Mouse (Mus musculus) liver, embryonic 14.5 days (tissue): ENCODE results near the gene Dclk2. TPM values are rescaled to one million over a fixed set of nuclear protein-coding genes. Genes with fewer than 3 reads are reported as not detected.

ENCODE experiments used
- ATAC-seq: fragments of 200-750 bp; cut with Nextera tagmentation; 2 replicates; pipeline ENCODE4 v1.8.0; 2017; ENCODE audit warnings: moderate number of reproducible peaks, mild to moderate bottlenecking, moderate library complexity; ENCODE audit not compliant: insufficient read depth
- DNase-seq, 3 experiments: peaks; one replicate each; pipeline ENCODE4 v3.0.0-alpha.2; 2012 to 2013; ENCODE audit warnings: low read depth in 3 of 3, low spot score in 3 of 3
- H3K27ac ChIP-seq: fragments of 300-500 bp; sonication (generic); 2 replicates; pipeline ENCODE4 v1.5.1; 2014; ENCODE audit warnings: moderate library complexity, mild to moderate bottlenecking, control low read depth, inconsistent platforms
- H3K27me3 ChIP-seq: fragments of 300-500 bp; sonication (generic); 2 replicates; pipeline ENCODE4 v1.6.1; 2014; ENCODE audit warnings: mild to moderate bottlenecking, low read length, moderate library complexity; ENCODE audit not compliant: control insufficient read depth, insufficient read depth
- H3K36me3 ChIP-seq: fragments of 300-500 bp; sonication (generic); replicated peaks from 2 replicates; pipeline ENCODE4 v1.6.1; 2014; ENCODE audit warnings: low read depth; ENCODE audit not compliant: control insufficient read depth, insufficient read depth
- H3K4me1 ChIP-seq, 2 experiments: fragments of 200-500 bp in 1 of 2; fragments of 300-500 bp in 1 of 2; sonication (generic) in 1 of 2; replicated peaks; 2 replicates each; pipeline ENCODE4 v1.6.1; 2012 to 2014; ENCODE audit warnings: antibody characterized with exemption in 1 of 2, inconsistent platforms in 1 of 2, low read length in 1 of 2; ENCODE audit not compliant: control insufficient read depth in 2 of 2, insufficient read depth in 2 of 2
- H3K4me2 ChIP-seq: fragments of 300-500 bp; sonication (generic); 2 replicates; pipeline ENCODE4 v1.6.1; 2014; ENCODE audit warnings: low read depth, mild to moderate bottlenecking, control low read depth, moderate library complexity
- H3K4me3 ChIP-seq, 2 experiments: fragments of 200-500 bp in 1 of 2; fragments of 300-500 bp in 1 of 2; sonication (generic) in 1 of 2; 2 replicates each; pipeline ENCODE4 v1.5.1; 2012 to 2014; ENCODE audit warnings: low read depth in 2 of 2, low read length in 2 of 2, mild to moderate bottlenecking in 2 of 2, control low read depth in 1 of 2, inconsistent platforms in 1 of 2, moderate library complexity in 1 of 2; ENCODE audit not compliant: insufficient read depth in 1 of 2
- H3K9ac ChIP-seq: fragments of 300-500 bp; sonication (generic); replicated peaks from 2 replicates; pipeline ENCODE4 v1.6.1; 2014; ENCODE audit warnings: mild to moderate bottlenecking, control low read depth, moderate library complexity
- H3K9me3 ChIP-seq: fragments of 300-500 bp; sonication (generic); 2 replicates; pipeline ENCODE4 v1.6.1; 2016; ENCODE audit warnings: low read length, mixed read lengths; ENCODE audit not compliant: control insufficient read depth
- CTCF ChIP-seq: IDR thresholded peaks from 2 replicates; pipeline ENCODE4 v1.5.1; 2016; ENCODE audit warnings: antibody characterized with exemption, low read depth, control low read depth
- EP300 ChIP-seq: IDR thresholded peaks from 2 replicates; pipeline ENCODE4 v1.6.1; 2016; ENCODE audit warnings: antibody characterized with exemption, low read depth
- WGBS: fragments of 180-500 bp; shearing (Covaris S2); extraction: QIAGEN DNeasy Blood & Tissue Kit; methylation state at CpG from one replicate; pipeline ENCODE4 v1.1.7; 2014; ENCODE audit not compliant: insufficient replicate concordance; 5-methylcytosine and 5-hydroxymethylcytosine counted together
- polyA plus RNA-seq, 2 experiments: library from polyadenylated mRNA; depleted of rRNA in 1 of 2; stranded (reverse) in 1 of 2; unstranded in 1 of 2; fragments of >200 nt; fragmentation: Nextera tagmentation in 1 of 2; extraction: Ambion mirVana in 1 of 2; gene quantifications; 2 replicates each; pipeline versions ENCODE4 v1.2.1 to v1.2.3; 2012 to 2014

Gene Dclk2
- polyA plus RNA-seq, 2 experiments: 8.7 to 12.8 TPM

DNA sequence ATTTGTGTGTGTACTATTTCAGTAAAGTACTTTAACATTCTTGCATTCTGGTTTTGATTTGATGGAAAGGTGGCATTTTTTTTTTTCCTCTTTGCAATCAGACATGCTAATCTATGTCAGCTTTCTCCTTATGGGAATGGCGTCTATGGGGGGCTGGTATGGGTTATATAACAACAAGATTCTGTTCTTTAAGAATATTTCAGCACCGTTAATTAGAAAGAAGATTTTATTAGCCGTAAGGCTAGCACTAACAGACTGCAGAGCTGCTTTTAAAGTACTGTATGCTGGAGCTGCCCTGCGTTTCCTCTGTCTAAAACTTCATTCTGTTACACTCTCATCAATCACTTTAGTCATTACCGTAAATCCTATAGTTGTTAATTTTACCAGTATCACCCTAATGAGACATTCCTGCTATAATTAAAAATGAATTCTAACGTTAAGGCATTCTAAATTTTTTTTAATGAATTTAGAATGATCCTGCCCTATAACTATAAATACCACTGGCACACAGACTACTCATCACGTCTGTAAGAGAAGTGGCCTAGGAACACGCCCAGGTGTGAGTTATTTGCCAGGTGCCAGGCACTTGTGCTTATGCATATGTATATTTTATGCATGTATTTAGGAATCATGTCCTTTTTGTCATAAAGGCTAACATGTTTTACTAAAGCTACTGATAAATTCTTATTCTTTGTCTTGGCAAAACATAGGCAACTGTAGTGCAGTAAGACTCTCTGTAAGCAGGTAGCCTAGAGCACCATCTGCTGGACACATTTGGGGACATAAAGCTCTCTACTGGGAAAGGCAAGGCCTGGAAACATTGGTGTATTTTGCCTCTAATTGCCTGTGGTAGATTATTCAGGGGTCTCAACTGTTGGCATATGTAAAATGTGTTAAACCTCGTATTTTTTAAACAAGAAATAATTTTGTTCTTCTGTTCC, 159.3 kb downstream of the Dclk2 start:
- 60% methylated on average over 9 of the region's 9 CpGs for WGBS
- TF ChIP-seq CTCF: peak; percentile 62
- no peak for TF ChIP-seq EP300
- Histone ChIP-seq H3K27me3 (no peaks in the 10 kb centered on the region), H3K36me3 (no peaks in the 10 kb centered on the region), H3K9me3 (no peaks in the 10 kb centered on the region), H3K4me2 (no peak overlapping the region), H3K27ac (no peak overlapping the region), H3K4me3 (no peak overlapping the region), H3K4me1 (no peaks in the 10 kb centered on the region), H3K9ac (no peak overlapping the region)
- DNase-seq (peak in 2 of 3 experiments; percentile 22 to 28), ATAC-seq (no peak)

- H3K4me2 ChIP-seq: no peak overlapping the region
- no peaks in the 10 kb centered on the region for H3K9me3 ChIP-seq
- no peak overlapping the region for H3K4me3 ChIP-seq
- TF ChIP-seq EP300: no peak
- no peak for TF ChIP-seq CTCF
- WGBS: 74% methylated on average over 7 of the region's 7 CpGs
- no peaks in the 10 kb centered on the region for H3K36me3 ChIP-seq
- no peak for DNase-seq
- H3K9ac ChIP-seq: no peak overlapping the region
- no peak overlapping the region for H3K27ac ChIP-seq
- no peaks in the 10 kb centered on the region for H3K4me1 ChIP-seq
- no peaks in the 10 kb centered on the region for H3K27me3 ChIP-seq
- ATAC-seq: no peak
Measured at GRCm38 (mm10) chr3:86760474-86760873, 160.2 kb downstream of the Dclk2 start.

DNA sequence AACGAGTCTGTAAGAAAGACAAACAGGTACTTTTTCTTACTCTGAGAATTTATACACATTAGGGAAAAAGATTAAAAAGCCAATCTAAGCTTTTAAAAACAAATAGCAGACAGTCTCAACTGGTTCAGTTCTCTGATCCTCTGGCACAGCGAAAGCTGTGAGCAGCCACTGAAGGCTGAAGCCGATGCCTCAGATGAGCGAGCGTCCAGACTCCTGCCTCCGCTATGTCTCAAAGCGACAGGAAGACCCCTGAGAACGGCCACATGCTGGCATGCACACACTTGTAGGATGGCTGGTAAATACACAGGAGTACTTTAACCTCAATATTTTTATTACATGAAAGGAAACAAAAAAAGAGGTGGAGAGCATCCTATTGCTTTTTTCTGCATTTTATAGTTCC, 160.8 kb downstream of the Dclk2 start:
- Histone ChIP-seq H3K4me1 (no peaks in the 10 kb centered on the region), H3K9me3 (no peaks in the 10 kb centered on the region), H3K27me3 (no peaks in the 10 kb centered on the region), H3K9ac (no peak overlapping the region), H3K4me3 (no peak overlapping the region), H3K4me2 (no peak overlapping the region), H3K36me3 (no peaks in the 10 kb centered on the region), H3K27ac (no peak overlapping the region)
- ATAC-seq (no peak), DNase-seq (no peak)
- TF ChIP-seq EP300 (no peak), CTCF (no peak)
- 77% methylated on average over 8 of the region's 8 CpGs for WGBS

DNA sequence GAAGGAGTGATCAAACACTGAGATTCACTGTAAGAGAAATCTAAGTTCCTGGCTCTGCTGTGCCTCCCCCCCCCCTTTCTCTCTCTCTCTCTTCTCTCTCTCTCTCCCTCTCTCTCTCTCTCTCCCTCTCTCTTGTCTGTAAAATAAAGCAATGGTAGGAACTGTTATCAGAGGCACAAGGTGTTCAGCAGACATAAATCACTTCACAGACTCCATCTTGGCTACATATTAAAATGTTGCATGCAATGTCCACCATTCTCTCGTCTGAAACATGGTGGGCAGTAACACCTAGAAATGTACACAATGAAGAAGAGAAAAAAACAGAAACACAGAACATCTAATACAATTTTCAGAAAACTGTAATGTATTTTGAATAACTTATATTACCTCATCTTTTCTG, 161.3 kb downstream of the Dclk2 start:
- Histone ChIP-seq H3K9me3 (no peaks in the 10 kb centered on the region), H3K36me3 (no peaks in the 10 kb centered on the region), H3K27ac (no peak overlapping the region), H3K4me1 (0 out of 4 replicates have a peak, but pooled peaks cover 0 to 2% of the 10 kb centered on the region in 2 experiments), H3K27me3 (no peaks in the 10 kb centered on the region), H3K9ac (no peak overlapping the region), H3K4me3 (no peak overlapping the region), H3K4me2 (no peak overlapping the region)
- ATAC-seq (no peak), DNase-seq (no peak)
- TF ChIP-seq EP300 (no peak), CTCF (no peak)
- 51% methylated on average over 1 of the region's 1 CpGs for WGBS

- Histone ChIP-seq H3K4me1 (0 out of 4 replicates have a peak, but pooled peaks cover 0 to 2% of the 10 kb centered on the region in 2 experiments), H3K27ac (no peak overlapping the region), H3K27me3 (no peaks in the 10 kb centered on the region), H3K9me3 (no peaks in the 10 kb centered on the region), H3K9ac (no peak overlapping the region), H3K36me3 (no peaks in the 10 kb centered on the region), H3K4me3 (no peak overlapping the region), H3K4me2 (no peak overlapping the region; the same call in 1 of the 2 replicates)
- DNase-seq (no peak), ATAC-seq (no peak)
- 38% methylated on average over 6 of the region's 6 CpGs for WGBS
- no peak for TF ChIP-seq EP300
Measured at GRCm38 (mm10) chr3:86758727-86759126, 161.9 kb downstream of the Dclk2 start.
